Mouse (Mus musculus) liver, adult 2 months (tissue): ENCODE results near the gene Qpct. TPM values are rescaled to one million over a fixed set of nuclear protein-coding genes. Genes with fewer than 3 reads are reported as not detected.

Experiments used
- DNase-seq: peaks from one replicate; pipeline ENCODE4 v3.0.0-alpha.2; 2011; ENCODE audit warnings: low read depth, low spot score; ENCODE audit errors: extremely low read depth
- H3K27ac ChIP-seq: fragments of 200-500 bp; replicated peaks from 2 replicates; pipeline ENCODE4 v1.5.1; 2012; ENCODE audit warnings: low read depth, mild to moderate bottlenecking, control low read depth, inconsistent platforms, low read length; ENCODE audit not compliant: insufficient read depth
- H3K27me3 ChIP-seq: fragments of 200-500 bp; 2 replicates; pipeline ENCODE4 v1.6.1; 2012; ENCODE audit warnings: mild to moderate bottlenecking, moderate library complexity, low read length, inconsistent platforms; ENCODE audit not compliant: control insufficient read depth, insufficient read depth
- H3K36me3 ChIP-seq: fragments of 200-500 bp; 2 replicates; pipeline ENCODE4 v1.6.1; 2012; ENCODE audit warnings: low read length, inconsistent platforms; ENCODE audit not compliant: control insufficient read depth, insufficient read depth
- H3K4me1 ChIP-seq: fragments of 200-500 bp; 2 replicates; pipeline ENCODE4 v1.6.1; 2011; ENCODE audit warnings: low read length; ENCODE audit not compliant: control insufficient read depth, insufficient read depth
- H3K4me3 ChIP-seq: fragments of 200-500 bp; 2 replicates; pipeline ENCODE4 v1.5.1; 2011; ENCODE audit warnings: low read depth, mild to moderate bottlenecking, control low read depth, low read length, moderate library complexity; ENCODE audit not compliant: insufficient read depth
- H3K79me2 ChIP-seq: fragments of 200-500 bp; 2 replicates; pipeline ENCODE4 v1.6.1; 2012; ENCODE audit warnings: inconsistent platforms, mild to moderate bottlenecking, low read length, moderate library complexity; ENCODE audit not compliant: control insufficient read depth, insufficient read depth
- H3K9ac ChIP-seq: fragments of 200-500 bp; 2 replicates; pipeline ENCODE4 v1.6.1; 2012; ENCODE audit warnings: low read depth, mild to moderate bottlenecking, control low read depth, inconsistent platforms, low read length
- CTCF ChIP-seq: fragments of 200-500 bp; IDR thresholded peaks from 2 replicates; pipeline ENCODE4 v1.5.1; 2011; ENCODE audit warnings: low read depth, low read length, control low read depth
- POLR2A ChIP-seq: fragments of 200-500 bp; IDR thresholded peaks from 2 replicates; pipeline ENCODE4 v1.6.1; 2011; ENCODE audit warnings: low read length, control low read depth; ENCODE audit not compliant: insufficient read depth; ENCODE audit errors: extremely low read depth
- WGBS: fragments of 180-500 bp; shearing (Covaris S2); methylation state at CpG from one replicate; pipeline ENCODE4 v1.1.7; 2018; 5-methylcytosine and 5-hydroxymethylcytosine counted together
- polyA plus RNA-seq: library from polyadenylated mRNA; depleted of rRNA; stranded (reverse); fragments of >200 nt; gene quantifications from 2 replicates; pipeline ENCODE4 v1.2.3, GENCODE M21; 2012
- total RNA-seq: library from RNA; depleted of rRNA; stranded (reverse); fragments of >200 nt; gene quantifications from 2 replicates; pipeline ENCODE4 v1.2.3, GENCODE M21; 2014

The Qpct gene
- total and polyA plus RNA-seq, 2 experiments, result 12.1 to 26.6 TPM

DNA sequence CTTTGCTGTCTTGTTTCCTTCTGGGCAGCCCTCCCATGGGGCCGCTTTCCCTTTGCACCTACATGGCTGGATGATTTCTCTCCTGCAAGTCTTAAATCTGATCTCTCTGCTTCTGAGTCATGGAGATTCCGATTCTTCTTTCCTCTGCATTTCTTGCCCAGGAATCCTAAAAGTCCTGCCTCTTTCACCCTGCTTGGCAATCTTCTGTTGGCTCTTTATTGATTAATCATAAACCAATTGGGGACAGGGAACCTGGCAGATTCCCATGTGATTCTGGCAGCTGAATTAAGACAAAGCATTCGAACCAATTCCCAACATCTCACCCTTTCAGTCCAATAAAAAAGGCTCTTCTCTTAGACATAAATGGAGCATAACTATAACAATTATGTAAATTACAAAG, 22.5 kb upstream of the Qpct start:
- H3K79me2 ChIP-seq, result peaks cover 3% of the 10 kb centered on the region; the same call in 1 of the 2 replicates
- peak; percentile 85 for DNase-seq
- WGBS, result 15% methylated on average over 3 of the region's 3 CpGs
- TF ChIP-seq CTCF (no peak), POLR2A (no peak)
- H3K9ac ChIP-seq, result peak overlapping the region; percentile 65
- H3K27ac ChIP-seq, result peak overlapping the region; percentile 19
- peak overlapping the region; percentile 55 for H3K4me3 ChIP-seq
- H3K4me1 ChIP-seq, result peaks cover 5% of the 10 kb centered on the region; the same call in 1 of the 2 replicates
- H3K36me3 ChIP-seq, result no peaks in the 10 kb centered on the region
- H3K27me3 ChIP-seq, result no peaks in the 10 kb centered on the region

DNA sequence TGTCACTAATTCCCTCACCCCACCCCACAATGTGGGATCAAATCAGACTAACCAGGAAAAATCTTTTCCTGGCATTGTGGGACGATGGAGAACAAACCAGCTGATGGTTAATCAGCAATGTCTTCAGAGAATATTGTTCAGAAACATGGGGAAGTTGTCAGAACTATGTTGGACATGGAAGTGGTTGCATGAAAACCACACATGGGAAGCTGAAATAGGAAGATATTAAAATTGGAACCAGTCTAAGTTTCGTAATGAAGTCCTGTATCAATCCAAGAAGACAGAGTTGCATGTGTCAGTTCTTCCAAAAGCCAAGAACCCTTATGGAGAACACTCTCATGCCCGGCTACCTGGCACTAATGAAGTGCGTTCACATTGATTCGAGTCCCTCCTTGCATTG, 20.1 kb upstream of the Qpct start:
- WGBS, result 87% methylated on average over 5 of the region's 5 CpGs
- H3K27ac ChIP-seq, result no peak overlapping the region
- H3K27me3 ChIP-seq, result no peaks in the 10 kb centered on the region
- peaks cover 3% of the 10 kb centered on the region; the same call in 1 of the 2 replicates for H3K79me2 ChIP-seq
- no peak for DNase-seq
- H3K36me3 ChIP-seq, result no peaks in the 10 kb centered on the region
- peaks cover 5% of the 10 kb centered on the region; the same call in 1 of the 2 replicates for H3K4me1 ChIP-seq
- H3K4me3 ChIP-seq, result no peak overlapping the region
- no peak overlapping the region for H3K9ac ChIP-seq
- no peak for TF ChIP-seq POLR2A
- TF ChIP-seq CTCF, result no peak

DNA sequence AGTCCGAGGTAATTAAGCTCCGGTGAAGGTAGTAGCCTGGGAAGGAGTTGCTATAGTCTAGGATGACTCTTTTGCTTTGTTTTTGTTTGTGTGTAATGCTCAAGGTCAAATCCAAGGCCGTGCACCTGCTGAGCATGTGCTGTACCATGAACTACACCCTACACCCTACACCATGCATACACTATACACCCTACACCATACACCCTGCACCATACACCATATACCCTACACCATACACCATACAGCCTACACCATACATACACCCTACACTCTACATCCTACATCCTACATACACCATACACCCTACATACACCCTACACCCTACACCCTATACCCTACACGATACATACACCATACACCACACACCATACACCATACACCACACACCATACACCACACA, 18.9 kb upstream of the Qpct start:
- 90% methylated on average over 4 of the region's 4 CpGs for WGBS

DNA sequence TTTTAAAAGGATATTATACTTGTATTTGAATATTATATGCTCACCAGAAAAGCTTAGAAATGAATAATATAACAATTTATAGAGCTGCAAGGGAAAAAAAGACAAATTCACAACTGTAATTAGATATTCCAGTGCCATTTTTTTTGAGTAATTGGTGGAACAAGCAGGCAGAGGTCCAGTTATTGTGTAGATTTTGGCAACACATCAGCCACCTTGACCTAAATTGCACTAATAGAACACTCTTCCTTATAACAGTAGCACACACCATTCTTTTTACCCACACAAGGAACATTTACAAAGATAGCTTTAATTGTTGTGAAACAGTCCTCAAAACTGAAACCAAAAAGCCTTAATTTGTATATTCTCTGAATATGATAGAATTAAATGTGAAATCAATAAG, 12.0 kb upstream of the Qpct start:
- TF ChIP-seq POLR2A (no peak), CTCF (no peak)

More for the DNA sequence above, 18.9 kb upstream of the Qpct start:
- TF ChIP-seq POLR2A, result no peak
- TF ChIP-seq CTCF, result no peak
- Histone ChIP-seq H3K27ac (no peak overlapping the region), H3K27me3 (no peaks in the 10 kb centered on the region), H3K9ac (no peak overlapping the region), H3K36me3 (no peaks in the 10 kb centered on the region), H3K79me2 (peaks cover 3% of the 10 kb centered on the region; the same call in 1 of the 2 replicates), H3K4me1 (peaks cover 5% of the 10 kb centered on the region; the same call in 1 of the 2 replicates), H3K4me3 (no peak overlapping the region)
- no peak for DNase-seq

DNA sequence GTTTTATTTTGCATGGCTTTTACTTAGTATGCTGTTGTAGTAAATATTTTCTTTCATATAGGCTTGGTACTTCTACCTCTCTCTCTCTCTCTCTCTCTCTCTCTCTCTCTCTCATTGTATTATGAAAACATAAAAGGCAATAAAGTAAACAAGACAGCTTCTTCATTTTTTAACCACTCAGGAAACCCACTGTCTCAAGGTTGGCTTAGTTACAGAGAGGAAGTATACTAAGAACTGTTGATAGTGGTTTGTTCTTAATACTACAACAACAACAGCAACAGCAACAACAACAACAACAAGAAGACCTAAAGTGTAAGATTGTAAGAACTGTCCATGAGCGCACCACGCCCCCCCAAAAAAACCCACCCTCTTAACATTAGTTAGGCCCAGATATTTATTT, 8.0 kb upstream of the Qpct start:
- Histone ChIP-seq H3K9ac (no peak overlapping the region), H3K27me3 (no peaks in the 10 kb centered on the region), H3K4me3 (no peak overlapping the region), H3K36me3 (no peaks in the 10 kb centered on the region), H3K79me2 (no peaks in the 10 kb centered on the region), H3K27ac (no peak overlapping the region), H3K4me1 (no peaks in the 10 kb centered on the region; the same call in 1 of the 2 replicates)
- WGBS, result 98% methylated on average over 2 of the region's 2 CpGs
- DNase-seq, result no peak
- TF ChIP-seq CTCF (no peak), POLR2A (no peak)

More for the DNA sequence above, 12.0 kb upstream of the Qpct start:
- no peak overlapping the region for H3K9ac ChIP-seq
- no peak overlapping the region for H3K4me3 ChIP-seq
- H3K79me2 ChIP-seq, result no peaks in the 10 kb centered on the region
- H3K36me3 ChIP-seq, result no peaks in the 10 kb centered on the region
- H3K27ac ChIP-seq, result no peak overlapping the region
- H3K27me3 ChIP-seq, result no peaks in the 10 kb centered on the region
- H3K4me1 ChIP-seq, result no peaks in the 10 kb centered on the region; the same call in 1 of the 2 replicates
- DNase-seq, result peak; percentile 31

DNA sequence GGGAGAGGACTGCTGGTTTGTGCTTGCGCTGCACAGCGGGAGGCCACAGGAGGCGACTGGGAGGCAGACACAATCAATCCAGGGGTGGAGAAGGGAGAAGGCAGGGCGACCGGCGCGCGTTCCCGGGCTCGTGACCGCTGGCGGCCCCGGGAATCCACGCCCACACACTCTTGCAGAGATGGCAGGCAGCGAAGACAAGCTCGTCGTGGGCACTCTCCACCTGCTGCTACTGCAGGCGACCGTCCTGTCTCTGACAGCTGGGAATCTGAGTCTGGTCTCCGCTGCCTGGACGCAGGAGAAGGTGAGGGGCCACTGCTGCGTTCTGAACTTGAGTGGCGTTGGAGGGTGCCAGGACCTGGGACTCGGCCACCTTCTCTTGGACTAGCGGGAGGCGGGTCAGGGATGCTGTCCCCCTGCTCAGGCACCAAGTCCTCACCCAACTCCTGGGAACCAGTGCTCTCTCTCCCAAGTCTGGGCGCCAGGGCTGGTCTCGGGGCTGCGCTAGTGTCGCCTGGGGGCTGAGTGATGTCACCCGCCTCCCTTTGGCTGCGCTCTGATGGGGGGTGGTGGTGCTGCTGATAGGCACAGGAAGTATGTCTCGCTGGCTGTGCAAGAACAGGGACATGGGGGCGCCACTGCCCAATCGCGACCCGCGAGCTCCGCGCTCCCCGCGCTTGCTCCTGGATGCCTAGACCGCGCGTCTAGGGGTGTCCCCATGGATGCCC, 544 bp downstream of the Qpct start:
- under 1% methylated on average over 45 of the region's 45 CpGs for WGBS

More for the DNA sequence above, 544 bp downstream of the Qpct start:
- no peaks in the 10 kb centered on the region for H3K79me2 ChIP-seq
- H3K4me3 ChIP-seq, result peak overlapping the region; percentile 79
- H3K36me3 ChIP-seq, result no peaks in the 10 kb centered on the region
- H3K27me3 ChIP-seq, result no peaks in the 10 kb centered on the region
- DNase-seq, result peak; percentile 61
- H3K9ac ChIP-seq, result peak overlapping the region; percentile 63
- H3K4me1 ChIP-seq, result no peaks in the 10 kb centered on the region
- H3K27ac ChIP-seq, result no peak overlapping the region
- TF ChIP-seq CTCF, result peak; percentile 62
- no peak for TF ChIP-seq POLR2A
